ENCODE assay signal across 14 mouse cellular contexts in genomic region chr5:100237674-100238278, GRCm38 (mm10).
"Had no signal": no experiment of that assay in that cellular context is flagged by ENCODE, and none has a peak within 500 bp of the region (broad histone marks: within the 10 kb centered on the region; RNA-seq: fewer than 3 reads in every experiment).

No protein-coding gene starts in this region.

- ATAC-seq: liver, embryonic 12.5 days had no signal

- DNase-seq: kidney, postnatal 10 days; kidney, postnatal 36 days; layer of hippocampus, postnatal 36 days; liver; lung, adult 18-20 months; lung, postnatal 10 days; lung, postnatal 36 days; midbrain, embryonic 14.5 days; right cerebral cortex, adult 18-20 months; right cerebral cortex, postnatal 14 days; right cerebral cortex, postnatal 4 days; thymus, adult 18-20 months; thymus, postnatal 36 days had no signal
